Mouse (Mus musculus) liver, embryonic 14.5 days (tissue): ENCODE measurements around the gene Ripk3. TPM values are rescaled to one million over a fixed set of nuclear protein-coding genes. Genes with fewer than 3 reads are reported as not detected.

ENCODE experiments used
- ATAC-seq: fragments of 200-750 bp; cut with Nextera tagmentation; 2 replicates; pipeline ENCODE4 v1.8.0; 2017; ENCODE audit warnings: moderate number of reproducible peaks, mild to moderate bottlenecking, moderate library complexity; ENCODE audit not compliant: insufficient read depth
- DNase-seq, 3 experiments: peaks; one replicate each; pipeline ENCODE4 v3.0.0-alpha.2; 2012 to 2013; ENCODE audit warnings: low read depth in 3 of 3, low spot score in 3 of 3
- H3K27ac ChIP-seq: fragments of 300-500 bp; sonication (generic); 2 replicates; pipeline ENCODE4 v1.5.1; 2014; ENCODE audit warnings: moderate library complexity, mild to moderate bottlenecking, control low read depth, inconsistent platforms
- H3K27me3 ChIP-seq: fragments of 300-500 bp; sonication (generic); 2 replicates; pipeline ENCODE4 v1.6.1; 2014; ENCODE audit warnings: mild to moderate bottlenecking, low read length, moderate library complexity; ENCODE audit not compliant: control insufficient read depth, insufficient read depth
- H3K36me3 ChIP-seq: fragments of 300-500 bp; sonication (generic); replicated peaks from 2 replicates; pipeline ENCODE4 v1.6.1; 2014; ENCODE audit warnings: low read depth; ENCODE audit not compliant: control insufficient read depth, insufficient read depth
- H3K4me1 ChIP-seq, 2 experiments: fragments of 200-500 bp in 1 of 2; fragments of 300-500 bp in 1 of 2; sonication (generic) in 1 of 2; replicated peaks; 2 replicates each; pipeline ENCODE4 v1.6.1; 2012 to 2014; ENCODE audit warnings: antibody characterized with exemption in 1 of 2, inconsistent platforms in 1 of 2, low read length in 1 of 2; ENCODE audit not compliant: control insufficient read depth in 2 of 2, insufficient read depth in 2 of 2
- H3K4me2 ChIP-seq: fragments of 300-500 bp; sonication (generic); 2 replicates; pipeline ENCODE4 v1.6.1; 2014; ENCODE audit warnings: low read depth, mild to moderate bottlenecking, control low read depth, moderate library complexity
- H3K4me3 ChIP-seq, 2 experiments: fragments of 200-500 bp in 1 of 2; fragments of 300-500 bp in 1 of 2; sonication (generic) in 1 of 2; 2 replicates each; pipeline ENCODE4 v1.5.1; 2012 to 2014; ENCODE audit warnings: low read depth in 2 of 2, low read length in 2 of 2, mild to moderate bottlenecking in 2 of 2, control low read depth in 1 of 2, inconsistent platforms in 1 of 2, moderate library complexity in 1 of 2; ENCODE audit not compliant: insufficient read depth in 1 of 2
- H3K9ac ChIP-seq: fragments of 300-500 bp; sonication (generic); replicated peaks from 2 replicates; pipeline ENCODE4 v1.6.1; 2014; ENCODE audit warnings: mild to moderate bottlenecking, control low read depth, moderate library complexity
- H3K9me3 ChIP-seq: fragments of 300-500 bp; sonication (generic); 2 replicates; pipeline ENCODE4 v1.6.1; 2016; ENCODE audit warnings: low read length, mixed read lengths; ENCODE audit not compliant: control insufficient read depth
- CTCF ChIP-seq: IDR thresholded peaks from 2 replicates; pipeline ENCODE4 v1.5.1; 2016; ENCODE audit warnings: antibody characterized with exemption, low read depth, control low read depth
- EP300 ChIP-seq: IDR thresholded peaks from 2 replicates; pipeline ENCODE4 v1.6.1; 2016; ENCODE audit warnings: antibody characterized with exemption, low read depth
- WGBS: fragments of 180-500 bp; shearing (Covaris S2); extraction: QIAGEN DNeasy Blood & Tissue Kit; methylation state at CpG from one replicate; pipeline ENCODE4 v1.1.7; 2014; ENCODE audit not compliant: insufficient replicate concordance; 5-methylcytosine and 5-hydroxymethylcytosine counted together
- polyA plus RNA-seq, 2 experiments: library from polyadenylated mRNA; depleted of rRNA in 1 of 2; stranded (reverse) in 1 of 2; unstranded in 1 of 2; fragments of >200 nt; fragmentation: Nextera tagmentation in 1 of 2; extraction: Ambion mirVana in 1 of 2; gene quantifications; 2 replicates each; pipeline versions ENCODE4 v1.2.1 to v1.2.3; 2012 to 2014

Ripk3 gene
- polyA plus RNA-seq, 2 experiments: 15.1 to 22.0 TPM

- H3K27me3 ChIP-seq: peaks cover 20% of the 10 kb centered on the region
- 9% methylated on average over 31 of the region's 31 CpGs for WGBS
- no peaks in the 10 kb centered on the region for H3K9me3 ChIP-seq
- DNase-seq: no peak
- no peaks in the 10 kb centered on the region for H3K36me3 ChIP-seq
- peak overlapping the region; percentile 25; the same call in 1 of the 2 replicates for H3K4me2 ChIP-seq
- H3K27ac ChIP-seq: no peak overlapping the region
- TF ChIP-seq EP300: no peak
- no peak for TF ChIP-seq CTCF
- peaks cover 0 to 7% of the 10 kb centered on the region in 2 experiments; a peak in 3 of 4 replicates for H3K4me1 ChIP-seq
- no peak overlapping the region for H3K9ac ChIP-seq
- H3K4me3 ChIP-seq: peak overlapping the region in 1 of 2 experiments; percentile 34; a peak in 2 of 4 replicates
- ATAC-seq: no peak
These were observed 5.3 kb downstream of the Ripk3 start for GRCm38 (mm10) chr14:55783171-55783957.

- no peak overlapping the region for H3K9ac ChIP-seq
- H3K9me3 ChIP-seq: no peaks in the 10 kb centered on the region
- H3K27ac ChIP-seq: no peak overlapping the region
- peaks cover 1 to 5% of the 10 kb centered on the region in 2 experiments; a peak in 3 of 4 replicates for H3K4me1 ChIP-seq
- TF ChIP-seq CTCF (no peak), EP300 (no peak)
- peaks cover 20% of the 10 kb centered on the region for H3K27me3 ChIP-seq
- H3K4me2 ChIP-seq: peak overlapping the region; percentile 24; the same call in 1 of the 2 replicates
- WGBS: 48% methylated on average over 9 of the region's 9 CpGs
- H3K4me3 ChIP-seq: no peak overlapping the region
- H3K36me3 ChIP-seq: no peaks in the 10 kb centered on the region
- DNase-seq: no peak
- no peak for ATAC-seq
These were observed 6.2 kb downstream of the Ripk3 start for GRCm38 (mm10) chr14:55782361-55782960.

GRCm38 (mm10) chr14:55781310-55781709, 7.4 kb downstream of the Ripk3 start:
- Histone ChIP-seq H3K27ac (no peak overlapping the region), H3K9me3 (no peaks in the 10 kb centered on the region), H3K4me3 (no peak overlapping the region), H3K9ac (no peak overlapping the region), H3K27me3 (peaks cover 20% of the 10 kb centered on the region), H3K4me2 (no peak overlapping the region), H3K4me1 (peaks cover 5 to 13% of the 10 kb centered on the region in 2 experiments; a peak in 3 of 4 replicates), H3K36me3 (no peaks in the 10 kb centered on the region)
- peak; percentile 47; the same call in 1 of the 2 replicates for ATAC-seq
- 19% methylated on average over 14 of the region's 14 CpGs for WGBS
- TF ChIP-seq EP300: no peak
- peak; percentile 96 for TF ChIP-seq CTCF
- DNase-seq: peak in 2 of 3 experiments; percentile 41 to 45

GRCm38 (mm10) chr14:55780736-55781135, 7.9 kb downstream of the Ripk3 start:
- Histone ChIP-seq H3K4me3 (no peak overlapping the region), H3K9ac (no peak overlapping the region), H3K27ac (no peak overlapping the region), H3K9me3 (no peaks in the 10 kb centered on the region), H3K4me1 (peaks cover 5 to 13% of the 10 kb centered on the region in 2 experiments; a peak in 3 of 4 replicates), H3K4me2 (no peak overlapping the region), H3K27me3 (peaks cover 20% of the 10 kb centered on the region), H3K36me3 (no peaks in the 10 kb centered on the region)
- 72% methylated on average over 11 of the region's 11 CpGs for WGBS
- DNase-seq (no peak), ATAC-seq (no peak)
- TF ChIP-seq EP300 (no peak), CTCF (no peak)

- Histone ChIP-seq H3K27me3 (peaks cover 20% of the 10 kb centered on the region), H3K4me3 (no peak overlapping the region), H3K4me1 (peaks cover 5 to 13% of the 10 kb centered on the region in 2 experiments; a peak in 3 of 4 replicates), H3K27ac (no peak overlapping the region), H3K9ac (no peak overlapping the region), H3K4me2 (no peak overlapping the region), H3K9me3 (no peaks in the 10 kb centered on the region), H3K36me3 (no peaks in the 10 kb centered on the region)
- DNase-seq (no peak), ATAC-seq (no peak)
- 69% methylated on average over 16 of the region's 16 CpGs for WGBS
- TF ChIP-seq CTCF (no peak), EP300 (no peak)
These were observed 9.0 kb downstream of the Ripk3 start for GRCm38 (mm10) chr14:55779656-55780055.
